Mouse (Mus musculus) CD4-positive, CD25-positive, alpha-beta regulatory T cell, adult 4 months (primary cell): Measurements from ENCODE around the gene Ccne1. TPM values are rescaled to one million over a fixed set of nuclear protein-coding genes. Genes with fewer than 3 reads are reported as not detected.

Experiments used
- polyA plus RNA-seq, 2 experiments: library from polyadenylated mRNA; unstranded; fragments of 100-300 nt; shearing (Covaris generic); gene quantifications; one replicate each; pipeline ENCODE4 v1.2.1; 2017

Gene Ccne1
- polyA plus RNA-seq, 2 experiments from 2014 or later: 3.3 to 3.5 TPM

Other genes with a start within 250 kb of the Ccne1 start
- 10 to 100 TPM; 14.7 to 20.8 TPM for gene Uri1, start 84.0 kb downstream of the Ccne1 start, polyA plus RNA-seq
- 100 to 1,000 TPM; 152 to 193 TPM for gene 1600014C10Rik, start 75.7 kb upstream of the Ccne1 start, polyA plus RNA-seq
- gene Plekhf1, start 120.5 kb upstream of the Ccne1 start, polyA plus RNA-seq: under 1 TPM; 0.37 to 0.39 TPM
- gene Pop4, start 163.9 kb upstream of the Ccne1 start, polyA plus RNA-seq: 10 to 100 TPM; 28.1 to 28.4 TPM